Mouse (Mus musculus): Measurements from ENCODE around the gene Map3k20.

DNA sequence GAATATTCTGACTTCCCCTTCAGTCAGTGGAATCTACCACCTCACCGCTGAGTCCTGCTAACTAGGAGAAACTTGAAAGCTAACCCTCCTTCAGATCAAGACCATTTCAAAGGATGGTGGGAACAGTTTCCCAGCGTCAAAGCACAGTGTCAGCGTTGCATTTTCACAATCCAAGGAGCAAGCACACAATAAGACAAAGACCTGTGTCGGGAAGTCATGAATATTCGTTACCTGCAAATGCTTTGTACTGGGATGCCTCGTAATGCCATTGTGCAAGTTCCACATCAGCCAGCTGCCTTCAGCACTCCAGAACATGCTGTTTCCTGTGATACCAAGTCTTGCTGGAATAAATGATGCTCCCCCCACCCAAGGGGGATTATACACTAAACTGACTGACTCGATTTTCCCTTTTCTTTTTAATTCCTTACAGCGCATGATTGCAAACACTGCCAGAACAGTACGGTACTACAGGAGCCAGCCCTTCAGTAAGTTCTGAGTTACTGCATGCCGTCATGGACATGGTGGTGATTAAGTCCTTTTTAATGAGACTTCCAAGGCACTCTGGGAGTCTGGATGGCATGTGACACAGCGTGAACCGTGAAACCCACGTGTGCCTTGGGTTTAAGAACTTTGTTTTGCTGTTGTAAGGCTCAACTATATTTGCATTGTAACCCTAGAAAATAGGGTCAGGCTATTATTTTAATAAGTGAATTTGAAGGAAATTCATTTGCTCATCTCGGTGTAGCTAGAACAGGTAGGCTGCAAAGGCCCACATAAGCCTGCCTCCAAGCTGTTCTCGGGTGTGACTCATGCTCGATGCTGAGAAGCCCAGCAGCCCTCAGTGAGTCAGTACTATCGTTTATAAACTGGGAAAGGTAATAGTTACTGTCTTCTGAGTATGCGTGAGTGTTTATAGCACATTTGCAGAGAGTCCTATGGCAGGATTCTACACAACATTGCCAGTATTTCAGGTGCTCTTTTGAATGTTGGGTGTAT lies 32.6 kb upstream of the Map3k20 start:
- no peak for TF ChIP-seq CTCF (IDR thresholded peaks at IDR 0.05; ENCODE audit: insufficient read depth, low read length)
- no peak for TF ChIP-seq POLR2A (IDR thresholded peaks at IDR 0.05; ENCODE audit: borderline replicate concordance, extremely low read depth, low read depth, low read length)

Measured in lung, adult 2 months (tissue).